ENCODE assay signal across 8 mouse cellular contexts in the genomic region with DNA sequence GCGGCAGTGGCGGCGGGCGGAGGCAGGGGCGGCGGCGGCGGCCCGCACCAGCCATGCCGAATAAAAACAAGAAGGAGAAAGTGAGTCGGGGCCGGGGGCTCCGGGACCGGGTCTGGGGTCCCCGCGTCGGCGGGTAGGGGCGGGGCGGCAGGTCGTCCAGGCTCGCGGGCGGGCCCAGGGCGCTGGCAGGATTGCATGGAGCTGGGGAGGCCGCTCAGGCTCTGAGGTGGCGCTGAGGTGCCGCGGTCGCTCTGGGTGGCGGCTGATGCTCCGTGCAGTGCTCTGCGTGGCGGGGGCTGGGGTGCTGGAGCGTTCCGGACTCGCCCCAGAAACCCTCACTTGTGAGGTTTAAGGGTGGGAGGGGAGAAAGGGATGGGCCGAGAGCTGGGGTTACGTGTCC. TPM values are rescaled to one million over a fixed set of nuclear protein-coding genes. Genes with fewer than 3 reads are reported as not detected.
DNase-seq lines count a peak whose midpoint lies in the region; ATAC-seq and TF ChIP-seq lines count a peak whose summit lies in the region.

No protein-coding gene starts in this region.

- no peak for TF ChIP-seq CTCF in left cerebral cortex, adult 2 months (IDR thresholded peaks at IDR 0.05)

- H3K9me3 ChIP-seq in hindbrain, embryonic 16.5 days (ENCODE audit: control insufficient read depth, low read length), result no peaks in the 10 kb centered on the region
- H3K9me3 ChIP-seq in midbrain, embryonic 15.5 days, result no peaks in the 10 kb centered on the region
- H3K9me3 ChIP-seq in stomach, embryonic 14.5 days (ENCODE audit: control insufficient read depth, low read depth, low read length), result no peaks in the 10 kb centered on the region

- H3K36me3 ChIP-seq in hindbrain, embryonic 16.5 days (ENCODE audit: control insufficient read depth, insufficient read depth, low read length), result peaks cover 3% of the 10 kb centered on the region; the same call in 1 of the 2 replicates
- no peaks in the 10 kb centered on the region for H3K36me3 ChIP-seq in midbrain, embryonic 15.5 days (replicated peaks)
- no peaks in the 10 kb centered on the region for H3K36me3 ChIP-seq in stomach, embryonic 14.5 days (ENCODE audit: control insufficient read depth, insufficient read depth, low read length)

- peak overlapping the region; percentile 78 for H3K4me2 ChIP-seq in hindbrain, embryonic 16.5 days (ENCODE audit: low read length)
- peak overlapping the region; percentile 60 for H3K4me2 ChIP-seq in midbrain, embryonic 15.5 days
- H3K4me2 ChIP-seq in stomach, embryonic 14.5 days (replicated peaks; ENCODE audit: low read depth, low read length), result peak overlapping the region; percentile 70

- peak overlapping the region; percentile 95 for H3K4me3 ChIP-seq in left cerebral cortex, adult 2 months
- peak overlapping the region; percentile 89 for H3K4me3 ChIP-seq in hindbrain, embryonic 16.5 days (ENCODE audit: low read length)
- H3K4me3 ChIP-seq in midbrain, embryonic 15.5 days, result peak overlapping the region; percentile 79
- peak overlapping the region; percentile 64 for H3K4me3 ChIP-seq in stomach, embryonic 14.5 days (ENCODE audit: low read depth, low read length)

- intact Hi-C loops in left cerebral cortex, adult 2 months (cut with DNase I), result loop anchor here (5.0 to 10.0 kb wide), 2 partner anchors 155 to 397 kb away; a partner anchor contains a TSS

- ATAC-seq in hindbrain, embryonic 16.5 days, result peak; percentile 45
- ATAC-seq in midbrain, embryonic 15.5 days (replicated peaks), result peak; percentile 64
- ATAC-seq in stomach, embryonic 14.5 days (ENCODE audit: insufficient number of reproducible peaks, insufficient read depth, low FRiP score, low read depth), result peak; percentile 39; the same call in 1 of the 2 replicates

- H3K9ac ChIP-seq in hindbrain, embryonic 16.5 days (ENCODE audit: low read depth, low read length), result peak overlapping the region; percentile 95
- H3K9ac ChIP-seq in midbrain, embryonic 15.5 days, result peak overlapping the region; percentile 88
- peak overlapping the region; percentile 73 for H3K9ac ChIP-seq in stomach, embryonic 14.5 days (replicated peaks; ENCODE audit: low read depth, low read length)

- no peaks in the 10 kb centered on the region; the same call in 1 of the 2 replicates for H3K27me3 ChIP-seq in hindbrain, embryonic 16.5 days (replicated peaks; ENCODE audit: control insufficient read depth, insufficient read depth, low read length)
- 0 out of 2 replicates have a peak, but pooled peaks cover 2% of the 10 kb centered on the region for H3K27me3 ChIP-seq in midbrain, embryonic 15.5 days (replicated peaks)
- no peaks in the 10 kb centered on the region for H3K27me3 ChIP-seq in stomach, embryonic 14.5 days (ENCODE audit: control insufficient read depth, insufficient read depth, low read length)

- peak overlapping the region; percentile 90 for H3K27ac ChIP-seq in left cerebral cortex, adult 2 months
- peak overlapping the region; percentile 90 for H3K27ac ChIP-seq in hindbrain, embryonic 16.5 days (ENCODE audit: low read depth, low read length)
- H3K27ac ChIP-seq in midbrain, embryonic 15.5 days, result peak overlapping the region; percentile 94
- no peak overlapping the region; the same call in 1 of the 2 replicates for H3K27ac ChIP-seq in stomach, embryonic 14.5 days (ENCODE audit: low read length)

- peaks cover 8% of the 10 kb centered on the region for H3K4me1 ChIP-seq in hindbrain, embryonic 16.5 days (ENCODE audit: control insufficient read depth, insufficient read depth, low read depth, low read length)
- peaks cover 19% of the 10 kb centered on the region for H3K4me1 ChIP-seq in midbrain, embryonic 15.5 days
- 0 out of 2 replicates have a peak, but pooled peaks cover 3% of the 10 kb centered on the region for H3K4me1 ChIP-seq in stomach, embryonic 14.5 days (ENCODE audit: control insufficient read depth, insufficient read depth, low read length)

- 0% methylated on average over 32 of the region's 39 CpGs for WGBS in hindbrain, embryonic 16.5 days
- WGBS in midbrain, embryonic 15.5 days, result under 1% methylated on average over 37 of the region's 39 CpGs
- 1% methylated on average over 39 of the region's 39 CpGs for WGBS in stomach, embryonic 14.5 days

- DNase-seq in left cerebral cortex, adult 2 months (ENCODE audit: extremely low spot score in 1 of 2, low spot score in 2 of 2), result peak; percentile 52 to 61
- no peak for DNase-seq in left cerebral cortex, adult 11 months (ENCODE audit: low spot score)
- DNase-seq in cerebellum, adult 11 months, result peak; percentile 67
- peak; percentile 26 for DNase-seq in gastrocnemius, adult 18-20 months (ENCODE audit: low spot score)
- peak; percentile 67 for DNase-seq in liver

RNA-seq across cellular contexts. Expression of a gene that starts 0.4 kb away (rescaled TPM):
- total RNA-seq in left cerebral cortex, adult 2 months (2021), result 100 to 1,000 TPM; 266 to 272 TPM
- 10 to 100 TPM; 66.5 to 75.7 TPM for total RNA-seq in gastrocnemius, adult 18-20 months (2021)
- polyA plus RNA-seq in hindbrain, embryonic 16.5 days (2015; fragmentation: Nextera tagmentation; extraction: Ambion mirVana), result 135 and 136 TPM in 2 replicates
- 142 and 149 TPM in 2 replicates for polyA plus RNA-seq in midbrain, embryonic 15.5 days (2015; fragmentation: Nextera tagmentation; extraction: Ambion mirVana)
- 168 and 181 TPM in 2 replicates for polyA plus RNA-seq in stomach, embryonic 14.5 days (2014; fragmentation: Nextera tagmentation; extraction: Ambion mirVana)
